Mouse (Mus musculus) right cerebral cortex, adult 2 months (tissue): ENCODE data around the gene Timp2.
"Not testable (repeated sequence)": the region's sequence is repeated elsewhere in the genome, so short reads cannot be mapped to it uniquely, and the experiment has no call there.

Experiments
- DNase-seq, 2 experiments: peaks; one replicate each; pipeline ENCODE4 v3.0.0; 2021 to 2022; ENCODE audit warnings: low spot score in 2 of 2

Timp2 gene

GRCm38 (mm10) chr11:118337491-118338168 is 17.9 kb downstream of the Timp2 start:
- DNase-seq, result peak; percentile 54 to 70

- no peak for DNase-seq
These were observed 22.1 kb downstream of the Timp2 start for GRCm38 (mm10) chr11:118333431-118333830.

DNA sequence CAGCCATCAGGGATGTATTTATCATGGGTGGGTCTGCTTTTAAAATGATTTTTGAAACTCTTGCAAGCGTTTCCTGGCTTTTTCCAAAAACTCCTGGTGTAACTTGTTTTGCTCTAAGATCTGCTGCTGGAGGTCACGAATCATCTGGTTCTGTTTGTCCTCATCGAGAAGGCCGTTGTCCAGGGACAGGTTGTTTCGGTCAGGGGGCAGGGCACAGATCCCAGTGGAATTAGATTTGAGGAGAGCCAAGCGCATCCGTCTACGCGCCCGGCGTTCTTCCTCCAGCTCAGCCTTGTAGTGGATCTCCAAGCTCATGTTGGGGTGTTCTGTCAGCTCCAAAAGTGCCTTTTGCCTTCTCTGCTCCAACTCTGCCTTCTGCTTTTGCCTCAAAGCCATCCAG is 23.2 kb downstream of the Timp2 start:
- DNase-seq, result no peak

- DNase-seq, result peak; percentile 74 to 77
These were observed 24.8 kb downstream of the Timp2 start for GRCm38 (mm10) chr11:118330777-118331176.

GRCm38 (mm10) chr11:118330361-118330760 is 25.2 kb downstream of the Timp2 start:
- DNase-seq, result no peak

DNA sequence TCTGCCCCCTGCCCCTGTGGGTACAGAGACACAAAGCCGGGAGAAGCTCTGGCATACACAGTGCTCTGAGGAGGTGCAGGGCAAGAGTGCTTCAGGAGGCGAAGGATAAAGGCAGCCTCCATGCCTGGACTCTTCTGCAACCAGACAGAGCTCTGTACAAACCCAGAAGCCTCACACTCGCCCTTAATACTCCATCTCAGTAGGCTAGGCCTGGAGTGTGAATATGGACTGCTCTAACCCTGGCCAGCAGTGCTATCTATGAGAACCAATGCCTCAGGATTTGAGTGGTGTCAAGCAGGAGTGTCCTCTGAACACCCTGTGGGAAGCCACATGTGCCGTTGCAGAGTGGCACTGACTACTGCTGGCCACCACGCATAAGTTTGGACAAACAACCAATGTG is 26.6 kb downstream of the Timp2 start:
- DNase-seq, result no peak

DNA sequence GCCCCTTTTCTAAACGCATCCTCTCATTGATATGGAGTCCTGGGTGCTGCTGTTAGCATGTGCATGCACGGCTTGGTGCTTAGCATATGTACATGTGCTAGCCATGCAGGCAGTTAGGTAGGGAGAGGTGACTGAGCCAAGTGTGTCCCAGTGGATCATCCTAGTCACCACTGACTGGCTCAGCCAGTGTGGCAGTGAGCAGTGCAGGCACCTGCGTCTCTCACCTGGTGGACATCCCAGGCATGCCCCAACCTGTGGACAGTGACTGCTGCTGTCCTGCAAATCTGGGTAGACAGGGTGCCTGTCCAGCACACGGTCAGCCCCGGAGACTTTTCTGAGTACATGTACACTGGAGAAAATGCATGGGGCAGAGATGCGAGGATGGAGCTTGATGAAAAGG is 27.0 kb downstream of the Timp2 start:
- DNase-seq, result no peak

DNA sequence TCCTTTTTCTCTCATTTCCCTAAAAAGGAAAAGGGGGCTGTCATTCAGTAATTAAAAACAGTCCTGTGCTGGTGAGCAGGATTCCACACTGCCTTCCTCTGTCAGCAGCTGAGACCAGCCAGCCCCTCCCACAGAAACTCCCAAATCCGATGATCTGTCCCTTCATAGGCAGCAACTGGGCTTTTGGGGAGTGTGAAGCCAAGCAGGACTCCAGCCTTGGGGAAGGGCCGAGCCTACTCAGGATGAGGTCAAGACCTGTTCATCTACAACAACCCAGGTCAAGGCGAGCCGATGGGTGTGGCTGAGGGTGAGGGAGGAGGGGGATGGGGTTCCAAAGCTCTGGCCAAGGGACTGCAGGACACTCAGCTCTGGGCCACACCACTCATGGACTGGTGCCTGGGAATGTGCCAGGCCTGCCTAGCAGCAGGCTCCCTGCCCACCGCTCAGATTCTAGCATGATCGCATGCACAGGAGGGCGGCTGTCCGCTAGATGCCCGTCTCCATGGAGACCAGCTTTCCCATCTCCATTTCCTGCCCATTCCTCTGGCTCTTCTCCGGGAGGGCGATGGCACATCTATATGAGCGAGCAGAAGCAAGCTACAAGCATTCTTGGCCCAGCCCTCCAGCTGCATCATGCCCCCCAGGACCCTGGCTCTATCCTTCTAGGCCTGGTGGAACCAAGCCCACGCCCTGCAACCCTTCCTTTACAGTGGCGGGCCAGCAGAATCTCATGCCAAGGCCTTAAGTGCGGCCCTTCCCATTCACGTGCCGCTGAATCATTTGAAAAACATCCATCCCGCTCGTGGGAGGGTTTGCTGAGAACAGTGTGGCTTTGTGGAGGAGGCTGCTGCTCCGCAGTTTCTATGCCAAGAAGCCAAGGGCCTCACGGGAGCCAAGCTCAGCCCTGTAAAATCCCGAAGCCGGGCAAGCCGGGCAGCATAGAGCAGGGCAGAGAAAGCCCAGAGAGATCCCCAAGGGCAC is 28.3 kb downstream of the Timp2 start:
- peak; percentile 85 to 90 for DNase-seq

DNA sequence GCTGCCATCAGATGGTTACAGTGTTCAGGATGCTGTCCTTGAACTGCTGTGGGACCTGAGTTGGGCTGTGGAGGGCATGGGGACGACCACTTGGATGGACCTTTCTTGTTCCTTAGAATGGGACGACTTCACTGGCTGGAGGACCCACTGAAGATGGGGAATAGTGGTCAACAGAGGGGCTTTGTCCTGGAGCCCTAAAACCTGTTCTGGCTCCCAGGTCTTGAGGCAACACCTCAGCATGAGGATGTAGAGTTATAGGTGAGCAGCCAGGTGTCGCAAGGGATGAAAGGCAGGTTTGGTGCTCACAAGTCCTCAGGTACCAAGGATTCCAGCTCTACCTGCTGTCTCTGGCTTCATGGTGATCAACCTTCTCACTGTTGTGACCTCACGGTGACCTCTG is 29.0 kb downstream of the Timp2 start:
- no peak for DNase-seq

GRCm38 (mm10) chr11:118324541-118324940 is 31.0 kb downstream of the Timp2 start:
- no peak for DNase-seq

GRCm38 (mm10) chr11:118323974-118324373 is 31.6 kb downstream of the Timp2 start:
- DNase-seq, result no peak

GRCm38 (mm10) chr11:118322647-118323046 is 32.9 kb downstream of the Timp2 start:
- DNase-seq, result no peak

DNA sequence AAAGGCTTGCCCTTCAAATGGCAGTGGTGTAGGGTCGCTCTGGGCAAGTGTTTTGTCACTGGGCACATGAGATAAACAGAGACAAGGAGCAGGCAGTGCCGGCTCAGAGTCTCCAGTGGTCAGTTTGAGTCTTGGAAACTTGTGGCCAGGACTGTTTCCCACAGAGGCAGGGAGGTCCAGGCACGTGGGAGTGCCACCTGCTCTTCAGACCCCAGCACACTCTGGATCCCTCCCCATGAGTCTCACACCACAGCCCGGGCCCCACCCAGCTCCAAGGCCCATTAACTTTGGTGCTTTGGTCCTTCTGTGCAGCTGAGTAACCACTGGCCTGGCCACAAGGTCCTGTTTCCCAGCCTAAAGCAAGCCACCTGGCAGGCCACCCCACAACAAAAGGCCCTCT is 33.6 kb downstream of the Timp2 start:
- no peak for DNase-seq

GRCm38 (mm10) chr11:118321500-118321899 is 34.0 kb downstream of the Timp2 start:
- peak; percentile 53 to 70 for DNase-seq

DNA sequence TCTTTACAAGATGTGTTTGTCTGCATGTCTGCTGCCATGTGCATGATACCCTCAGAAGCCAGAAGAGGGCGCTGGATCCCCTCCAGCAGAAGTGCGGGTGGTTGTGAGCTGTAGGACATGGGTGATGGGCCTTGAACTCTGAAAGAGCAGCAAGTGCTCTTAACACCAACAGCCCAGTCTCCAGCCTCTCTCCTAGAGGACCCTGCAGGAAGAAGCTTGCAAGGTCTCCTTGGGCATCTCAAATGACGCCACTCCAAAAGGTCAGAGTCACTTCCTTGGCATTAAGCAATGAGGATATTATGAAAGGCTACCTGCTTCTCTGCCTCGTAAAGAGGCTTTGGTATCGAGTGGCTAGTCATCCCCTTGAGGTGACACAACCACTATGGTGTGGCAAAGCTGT is 36.9 kb downstream of the Timp2 start:
- no peak for DNase-seq

DNA sequence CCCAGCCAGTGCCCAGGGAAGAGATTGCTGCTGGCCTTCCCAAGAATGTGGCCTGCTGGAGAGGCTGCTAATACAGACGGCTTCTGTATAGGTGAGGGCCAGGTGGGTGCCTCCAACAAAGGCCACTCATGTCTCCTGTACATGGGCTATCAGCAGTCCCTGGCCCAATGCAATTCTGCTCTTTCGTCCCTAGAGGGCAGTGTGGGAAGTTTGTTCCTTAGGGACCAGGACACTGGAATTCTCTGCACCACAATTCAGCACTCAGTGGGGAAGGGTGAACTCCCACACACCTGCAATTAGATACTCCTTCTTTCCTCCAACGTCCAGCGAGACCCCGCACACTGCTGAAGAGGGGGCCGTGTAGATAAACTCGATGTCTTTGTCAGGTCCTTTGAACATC is 38.4 kb downstream of the Timp2 start:
- DNase-seq, result peak; percentile 57 to 64

DNA sequence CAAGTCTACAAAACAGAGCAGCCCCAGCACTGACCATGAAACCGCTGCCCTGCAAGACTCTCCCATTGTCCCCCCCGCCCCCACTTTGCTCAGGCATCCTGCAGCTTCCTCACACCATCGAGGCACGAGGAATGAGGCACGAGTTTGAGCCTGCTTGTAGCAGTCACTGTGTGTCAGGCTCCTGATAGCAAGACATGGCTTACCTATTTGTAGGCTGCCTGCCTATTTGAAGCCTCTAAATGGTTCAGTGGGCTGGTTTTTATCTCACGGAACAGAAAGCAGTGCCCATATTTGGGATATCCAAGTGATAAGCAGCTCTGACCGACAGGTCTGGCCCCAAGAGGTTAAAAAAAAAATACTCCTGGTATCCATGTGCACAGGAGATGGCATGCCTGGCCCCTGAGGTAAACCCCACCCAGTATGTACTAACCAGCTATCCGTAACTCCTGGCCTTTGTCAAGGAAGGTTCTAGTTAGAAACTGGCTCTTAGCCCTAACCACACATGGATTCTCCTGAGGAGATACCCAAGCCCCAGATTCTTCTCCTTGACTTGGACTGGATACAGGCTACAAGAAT is 39.2 kb downstream of the Timp2 start:
- DNase-seq, result no peak

- no peak for DNase-seq
These were observed 43.3 kb downstream of the Timp2 start for GRCm38 (mm10) chr11:118312132-118312723.

DNA sequence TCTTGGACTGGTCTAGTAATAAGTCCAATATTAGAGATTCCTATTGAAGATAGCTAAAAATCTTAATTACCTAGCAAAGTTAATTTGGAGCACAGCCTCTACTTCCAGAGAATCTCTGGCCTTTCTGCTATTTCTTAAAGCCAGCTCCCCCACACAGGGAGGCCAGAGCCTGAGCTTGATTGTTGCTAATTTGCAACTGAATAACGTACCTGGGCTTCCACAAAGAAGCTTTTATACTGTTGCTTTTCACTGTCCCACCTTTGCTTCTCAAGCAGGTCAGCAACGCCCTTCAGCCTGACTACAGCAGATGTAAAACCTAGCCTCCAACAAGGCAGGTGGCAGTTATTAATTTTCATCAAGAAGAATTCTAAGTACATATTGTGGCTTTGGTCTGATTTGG is 47.6 kb downstream of the Timp2 start:
- not testable (repeated sequence) for DNase-seq

DNA sequence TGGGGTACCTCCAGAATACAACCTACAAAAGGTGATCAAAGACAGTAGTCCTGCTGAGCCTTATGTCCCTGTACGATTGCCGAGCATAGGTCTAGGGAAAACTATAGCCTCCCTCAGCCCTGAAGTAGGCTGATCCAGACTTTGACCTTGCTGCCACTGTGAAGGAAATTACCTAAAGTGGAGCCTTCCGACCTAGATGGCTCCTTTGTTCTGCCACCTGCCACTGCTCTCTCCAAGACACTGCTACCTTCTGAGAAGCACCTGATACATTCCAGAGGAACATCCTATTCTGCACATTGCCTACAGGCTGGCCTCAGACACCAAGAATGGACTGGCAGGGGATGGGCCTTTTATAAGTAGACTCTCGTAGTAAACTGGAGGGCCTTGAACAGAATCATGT is 51.6 kb downstream of the Timp2 start:
- DNase-seq, result not testable (repeated sequence)

- DNase-seq, result no peak
These were observed 56.7 kb downstream of the Timp2 start for GRCm38 (mm10) chr11:118298810-118299209.

- no peak for DNase-seq
These were observed 57.6 kb downstream of the Timp2 start for GRCm38 (mm10) chr11:118297967-118298366.
